Mouse (Mus musculus): ENCODE data around the gene Hs3st4. TPM values are rescaled to one million over a fixed set of nuclear protein-coding genes. Genes with fewer than 3 reads are reported as not detected.

The Hs3st4 gene
- polyA plus RNA-seq, 1 experiment from 2014 or later: 4.5 TPM

GRCm38 (mm10) chr7:124026908-124027307, 44.2 kb downstream of the Hs3st4 start:
- 88% methylated on average over 5 of the region's 5 CpGs for WGBS

GRCm38 (mm10) chr7:124032236-124032635, 49.6 kb downstream of the Hs3st4 start:
- 35% methylated on average over 2 of the region's 2 CpGs for WGBS
- Histone ChIP-seq H3K36me3 (no peaks in the 10 kb centered on the region), H3K27me3 (no peaks in the 10 kb centered on the region), H3K9me3 (0 out of 2 replicates have a peak, but pooled peaks cover 3% of the 10 kb centered on the region), H3K4me2 (no peak overlapping the region), H3K27ac (replicated peaks) (no peak overlapping the region), H3K4me3 (no peak overlapping the region), H3K4me1 (replicated peaks) (no peaks in the 10 kb centered on the region), H3K9ac (no peak overlapping the region)
- ATAC-seq (ENCODE audit: low read depth): no peak

More at GRCm38 (mm10) chr7:124026908-124027307, 44.2 kb downstream of the Hs3st4 start:
- H3K9ac ChIP-seq: no peak overlapping the region
- no peak overlapping the region for H3K4me3 ChIP-seq
- H3K4me2 ChIP-seq: no peak overlapping the region
- H3K36me3 ChIP-seq: no peaks in the 10 kb centered on the region
- no peaks in the 10 kb centered on the region for H3K27me3 ChIP-seq
- no peak overlapping the region for H3K27ac ChIP-seq (replicated peaks)
- no peak for ATAC-seq (ENCODE audit: low read depth)
- 0 out of 2 replicates have a peak, but pooled peaks cover 3% of the 10 kb centered on the region for H3K9me3 ChIP-seq
- H3K4me1 ChIP-seq (replicated peaks): no peaks in the 10 kb centered on the region

- ATAC-seq (ENCODE audit: low read depth): no peak
- WGBS: 44% methylated on average over 2 of the region's 2 CpGs
- Histone ChIP-seq H3K4me1 (replicated peaks) (no peaks in the 10 kb centered on the region), H3K27me3 (no peaks in the 10 kb centered on the region), H3K4me3 (no peak overlapping the region), H3K4me2 (no peak overlapping the region), H3K27ac (replicated peaks) (no peak overlapping the region), H3K9ac (no peak overlapping the region), H3K9me3 (0 out of 2 replicates have a peak, but pooled peaks cover 3% of the 10 kb centered on the region), H3K36me3 (no peaks in the 10 kb centered on the region)
Measured at GRCm38 (mm10) chr7:124033332-124033731, 50.7 kb downstream of the Hs3st4 start.

GRCm38 (mm10) chr7:124037281-124037700, 54.6 kb downstream of the Hs3st4 start:
- WGBS: 51% methylated on average over 5 of the region's 5 CpGs
- no peak overlapping the region for H3K9ac ChIP-seq

GRCm38 (mm10) chr7:124039142-124039541, 56.5 kb downstream of the Hs3st4 start:
- Histone ChIP-seq H3K4me1 (replicated peaks) (no peaks in the 10 kb centered on the region), H3K4me3 (no peak overlapping the region), H3K4me2 (no peak overlapping the region), H3K9ac (no peak overlapping the region), H3K36me3 (no peaks in the 10 kb centered on the region), H3K27me3 (no peaks in the 10 kb centered on the region), H3K9me3 (no peaks in the 10 kb centered on the region), H3K27ac (replicated peaks) (no peak overlapping the region)
- ATAC-seq (ENCODE audit: low read depth): no peak
- WGBS: 70% methylated on average over 5 of the region's 5 CpGs

More at GRCm38 (mm10) chr7:124037281-124037700, 54.6 kb downstream of the Hs3st4 start:
- no peaks in the 10 kb centered on the region for H3K9me3 ChIP-seq
- no peaks in the 10 kb centered on the region for H3K4me1 ChIP-seq (replicated peaks)
- no peaks in the 10 kb centered on the region for H3K27me3 ChIP-seq
- H3K27ac ChIP-seq (replicated peaks): no peak overlapping the region
- H3K36me3 ChIP-seq: no peaks in the 10 kb centered on the region
- no peak for ATAC-seq (ENCODE audit: low read depth)
- H3K4me2 ChIP-seq: no peak overlapping the region
- no peak overlapping the region for H3K4me3 ChIP-seq

GRCm38 (mm10) chr7:124047382-124047781, 64.7 kb downstream of the Hs3st4 start:
- ATAC-seq (ENCODE audit: low read depth): no peak
- Histone ChIP-seq H3K27ac (replicated peaks) (no peak overlapping the region), H3K4me1 (replicated peaks) (no peaks in the 10 kb centered on the region), H3K4me3 (no peak overlapping the region), H3K27me3 (no peaks in the 10 kb centered on the region), H3K4me2 (no peak overlapping the region), H3K9ac (no peak overlapping the region), H3K9me3 (peaks cover 5% of the 10 kb centered on the region; the same call in 1 of the 2 replicates), H3K36me3 (no peaks in the 10 kb centered on the region)

GRCm38 (mm10) chr7:124048971-124049370, 66.3 kb downstream of the Hs3st4 start:
- no peak overlapping the region for H3K9ac ChIP-seq
- no peak overlapping the region for H3K4me2 ChIP-seq
- H3K36me3 ChIP-seq: no peaks in the 10 kb centered on the region
- no peak overlapping the region for H3K27ac ChIP-seq (replicated peaks)
- H3K4me3 ChIP-seq: no peak overlapping the region
- H3K9me3 ChIP-seq: peaks cover 5% of the 10 kb centered on the region; the same call in 1 of the 2 replicates
- H3K4me1 ChIP-seq (replicated peaks): no peaks in the 10 kb centered on the region
- WGBS: 72% methylated on average over 1 of the region's 1 CpGs
- ATAC-seq (ENCODE audit: low read depth): no peak
- no peaks in the 10 kb centered on the region for H3K27me3 ChIP-seq

GRCm38 (mm10) chr7:124050421-124050820, 67.8 kb downstream of the Hs3st4 start:
- Histone ChIP-seq H3K27ac (replicated peaks) (no peak overlapping the region), H3K4me1 (replicated peaks) (no peaks in the 10 kb centered on the region), H3K36me3 (no peaks in the 10 kb centered on the region), H3K4me3 (no peak overlapping the region), H3K4me2 (no peak overlapping the region), H3K27me3 (no peaks in the 10 kb centered on the region), H3K9me3 (peaks cover 5% of the 10 kb centered on the region; the same call in 1 of the 2 replicates), H3K9ac (no peak overlapping the region)
- 90% methylated on average over 5 of the region's 5 CpGs for WGBS
- no peak for ATAC-seq (ENCODE audit: low read depth)

GRCm38 (mm10) chr7:124083741-124084140, 101.1 kb downstream of the Hs3st4 start:
- no peaks in the 10 kb centered on the region for H3K36me3 ChIP-seq
- H3K4me1 ChIP-seq (replicated peaks): no peaks in the 10 kb centered on the region
- no peak overlapping the region for H3K9ac ChIP-seq
- H3K27ac ChIP-seq (replicated peaks): no peak overlapping the region
- 77% methylated on average over 1 of the region's 1 CpGs for WGBS
- no peak overlapping the region for H3K4me3 ChIP-seq
- no peaks in the 10 kb centered on the region for H3K9me3 ChIP-seq
- no peak overlapping the region for H3K4me2 ChIP-seq
- no peak for ATAC-seq (ENCODE audit: low read depth)
- H3K27me3 ChIP-seq: no peaks in the 10 kb centered on the region

- H3K27ac ChIP-seq (replicated peaks): no peak overlapping the region
- ATAC-seq (ENCODE audit: low read depth): no peak
- H3K27me3 ChIP-seq: no peaks in the 10 kb centered on the region
- no peaks in the 10 kb centered on the region for H3K4me1 ChIP-seq (replicated peaks)
- H3K4me3 ChIP-seq: no peak overlapping the region
- WGBS: 10% methylated on average over 2 of the region's 2 CpGs
- no peak overlapping the region for H3K9ac ChIP-seq
- no peaks in the 10 kb centered on the region for H3K9me3 ChIP-seq
- H3K4me2 ChIP-seq: no peak overlapping the region
- no peaks in the 10 kb centered on the region for H3K36me3 ChIP-seq
Measured at GRCm38 (mm10) chr7:124129019-124129418, 146.3 kb downstream of the Hs3st4 start.

- Histone ChIP-seq H3K4me1 (replicated peaks) (no peaks in the 10 kb centered on the region), H3K27me3 (no peaks in the 10 kb centered on the region), H3K4me2 (no peak overlapping the region), H3K4me3 (no peak overlapping the region), H3K9me3 (no peaks in the 10 kb centered on the region), H3K27ac (replicated peaks) (no peak overlapping the region), H3K9ac (no peak overlapping the region), H3K36me3 (no peaks in the 10 kb centered on the region)
- WGBS: 65% methylated on average over 7 of the region's 7 CpGs
- ATAC-seq (ENCODE audit: low read depth): no peak
Measured at GRCm38 (mm10) chr7:124131312-124131711, 148.6 kb downstream of the Hs3st4 start.

GRCm38 (mm10) chr7:124136133-124136532, 153.5 kb downstream of the Hs3st4 start:
- WGBS: 72% methylated on average over 5 of the region's 5 CpGs
- no peaks in the 10 kb centered on the region for H3K36me3 ChIP-seq
- H3K9me3 ChIP-seq: no peaks in the 10 kb centered on the region
- no peak overlapping the region for H3K9ac ChIP-seq
- H3K27me3 ChIP-seq: no peaks in the 10 kb centered on the region
- no peak overlapping the region for H3K27ac ChIP-seq (replicated peaks)
- no peak overlapping the region for H3K4me3 ChIP-seq
- no peaks in the 10 kb centered on the region for H3K4me1 ChIP-seq (replicated peaks)
- no peak overlapping the region for H3K4me2 ChIP-seq
- ATAC-seq (ENCODE audit: low read depth): no peak

- no peaks in the 10 kb centered on the region for H3K36me3 ChIP-seq
- H3K9me3 ChIP-seq: no peaks in the 10 kb centered on the region
- ATAC-seq (ENCODE audit: low read depth): no peak
- no peak overlapping the region for H3K4me3 ChIP-seq
- no peaks in the 10 kb centered on the region for H3K27me3 ChIP-seq
- H3K9ac ChIP-seq: no peak overlapping the region
- no peaks in the 10 kb centered on the region for H3K4me1 ChIP-seq (replicated peaks)
- H3K4me2 ChIP-seq: no peak overlapping the region
- 93% methylated on average over 6 of the region's 6 CpGs for WGBS
- no peak overlapping the region for H3K27ac ChIP-seq (replicated peaks)
Measured at GRCm38 (mm10) chr7:124141229-124141628, 158.6 kb downstream of the Hs3st4 start.

All from neural tube, embryonic 13.5 days (tissue).